Mouse (Mus musculus): Measurements from ENCODE around the gene Atp6v1e1. TPM values are rescaled to one million over a fixed set of nuclear protein-coding genes. Genes with fewer than 3 reads are reported as not detected.
"Not testable (repeated sequence)": the region's sequence is repeated elsewhere in the genome, so short reads cannot be mapped to it uniquely, and the experiment has no call there.

Gene Atp6v1e1
- polyA plus RNA-seq (2012; rRNA removed): 152 and 157 TPM in 2 replicates

DNA sequence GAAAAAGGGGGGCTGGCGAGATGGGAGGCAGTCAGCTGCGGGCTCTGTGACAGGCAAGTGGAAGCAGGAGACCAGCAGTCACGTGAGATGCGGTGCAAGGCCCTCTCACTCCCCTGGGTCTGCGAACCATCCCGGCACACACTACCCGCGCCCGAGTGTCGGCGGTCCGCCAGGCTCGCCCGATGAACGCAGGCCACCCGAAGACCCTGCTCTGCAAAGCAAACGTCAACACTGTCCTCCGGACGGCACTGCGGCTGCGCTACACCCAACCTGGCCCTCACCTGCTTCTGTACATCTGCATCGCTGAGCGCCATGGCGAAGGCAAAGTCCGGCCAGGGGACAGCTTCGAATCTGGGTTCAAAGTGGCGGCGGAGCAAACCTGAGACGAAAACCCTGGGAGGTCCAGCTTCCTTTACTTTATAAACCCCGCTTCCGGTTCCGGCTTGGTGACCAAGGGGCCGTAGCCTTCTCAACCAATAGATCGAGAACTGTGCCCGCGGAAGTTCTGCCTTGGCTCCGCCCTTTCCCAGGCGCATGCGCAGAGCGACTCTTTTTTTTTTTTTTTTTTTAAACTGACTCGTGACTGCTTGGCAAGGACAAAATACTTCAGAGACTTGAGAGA, at the start of gene Atp6v1e1:
Gene Atp6v1e1, minus strand, starts transcription at position 487 of the 622 bp plus-strand sequence.
- peak; percentile 67 for DNase-seq (ENCODE audit: low spot score)

DNA sequence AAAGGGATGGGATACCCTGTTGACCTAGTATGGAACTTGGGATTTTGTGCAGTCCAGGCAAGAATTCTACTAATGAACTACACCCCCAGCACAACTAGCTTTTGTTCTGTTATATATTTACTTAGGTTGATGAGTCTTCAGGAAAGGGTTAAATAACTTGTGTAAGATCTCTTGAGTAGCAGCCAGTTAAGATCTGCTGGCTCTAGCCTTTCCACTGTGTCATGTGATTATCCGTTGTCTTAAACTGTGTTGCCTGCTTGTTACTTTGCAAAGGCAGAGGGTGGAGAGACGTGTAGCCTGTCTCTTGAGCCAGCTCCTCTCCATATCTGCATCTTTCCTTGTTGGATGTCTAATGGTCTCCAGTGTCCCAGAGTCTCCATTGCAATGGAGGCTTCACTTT, 48.7 kb upstream of the Atp6v1e1 start:
- no peak for DNase-seq (ENCODE audit: low spot score)

DNA sequence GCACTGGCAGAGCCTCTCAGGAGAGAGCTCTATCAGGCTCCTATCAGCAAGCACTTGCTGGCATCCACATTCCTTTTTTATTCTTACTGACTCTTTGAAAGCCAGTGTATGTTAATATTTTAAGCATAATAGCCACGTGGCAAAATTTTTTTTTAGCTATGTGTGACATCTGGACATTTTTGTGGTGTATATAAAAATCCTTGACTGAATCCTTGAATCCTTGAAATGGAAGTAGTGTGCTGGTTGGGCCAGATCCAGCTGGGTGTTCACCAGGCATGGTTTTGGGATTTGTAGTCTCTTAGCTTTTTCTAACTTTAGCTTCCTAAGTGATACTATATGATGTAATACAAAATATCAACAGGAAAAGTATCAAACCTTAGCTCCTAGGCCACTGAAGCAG, 46.2 kb upstream of the Atp6v1e1 start:
- DNase-seq (ENCODE audit: low spot score): no peak

DNA sequence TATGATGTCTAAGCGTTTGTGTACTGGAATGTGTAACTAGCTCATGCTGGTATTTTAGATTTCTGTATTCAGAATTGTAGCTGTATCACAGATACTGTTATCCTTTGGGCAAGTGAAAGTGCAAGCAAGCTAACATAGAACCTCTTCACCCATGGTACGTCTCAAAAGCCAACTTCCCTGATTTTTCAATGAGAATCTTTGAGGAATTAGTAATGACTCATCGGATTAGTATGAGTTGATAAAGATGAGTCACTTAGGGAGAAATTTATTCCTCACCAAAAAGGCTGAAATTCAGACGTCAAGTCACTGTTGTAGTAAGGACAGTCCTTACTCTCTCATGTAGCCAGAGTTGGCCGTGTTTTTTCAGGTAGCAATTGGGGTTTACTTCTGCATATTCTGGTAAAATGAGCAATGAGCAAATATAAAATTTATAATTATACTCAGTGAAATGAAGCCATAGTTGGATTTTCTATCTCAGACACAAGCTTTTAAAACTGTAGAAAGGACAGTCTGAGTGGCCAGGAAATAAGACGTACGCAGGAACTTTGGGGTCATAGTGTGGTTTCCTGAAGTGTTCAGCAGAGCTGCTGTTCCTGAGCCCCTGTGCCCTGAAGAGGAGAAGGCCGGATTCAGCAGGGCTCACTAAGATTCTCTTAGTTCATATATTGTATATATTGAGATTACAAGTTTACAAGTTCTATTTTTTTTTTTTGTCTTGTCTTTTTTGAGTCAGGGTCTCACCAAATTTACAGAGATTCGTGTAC, 43.6 kb upstream of the Atp6v1e1 start:
- no peak for DNase-seq (ENCODE audit: low spot score)

DNA sequence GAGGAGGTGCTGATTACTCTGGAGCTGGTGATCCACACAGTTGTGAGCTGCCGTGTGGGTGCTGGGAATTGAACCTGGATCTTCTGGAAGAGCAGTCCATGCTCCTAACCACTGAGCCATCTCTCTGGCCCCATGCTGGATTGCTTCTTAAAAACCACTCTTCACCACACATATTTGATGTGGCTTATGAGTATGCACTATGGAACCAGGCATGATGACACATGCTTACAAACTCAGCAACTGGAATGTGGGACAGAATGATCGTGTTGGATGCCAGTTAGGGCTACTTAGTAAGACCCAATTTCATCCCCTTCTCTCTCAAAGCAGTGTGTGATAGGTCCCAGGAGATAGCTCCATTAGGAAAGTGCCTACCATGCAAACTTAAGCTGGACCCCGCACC, 37.5 kb upstream of the Atp6v1e1 start:
- no peak for DNase-seq (ENCODE audit: low spot score)

DNA sequence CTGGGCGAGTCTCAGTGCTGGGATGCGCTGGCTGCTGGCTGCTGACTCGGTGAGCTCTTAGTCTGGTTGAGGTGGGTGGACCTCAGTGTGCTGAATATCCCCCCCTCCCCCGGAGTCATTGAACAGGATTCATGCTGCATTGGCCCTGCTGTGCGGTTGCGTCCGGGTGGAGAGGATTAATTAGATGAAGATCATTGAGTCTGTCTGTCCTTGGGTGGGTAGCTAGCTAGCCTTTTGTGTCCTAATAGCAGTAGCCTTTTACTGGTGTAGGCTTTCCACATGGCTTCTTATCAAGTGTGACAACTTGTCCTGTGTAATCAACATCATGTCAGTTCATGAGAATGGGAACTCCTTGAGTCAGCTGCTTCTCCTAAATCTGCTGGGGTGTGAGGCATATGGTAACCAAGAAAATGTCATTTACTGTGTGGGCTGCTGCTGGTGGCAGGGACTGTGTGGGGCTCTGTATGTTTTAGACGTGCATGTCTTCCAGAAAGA, 35.7 kb upstream of the Atp6v1e1 start:
- no peak for DNase-seq (ENCODE audit: low spot score)

DNA sequence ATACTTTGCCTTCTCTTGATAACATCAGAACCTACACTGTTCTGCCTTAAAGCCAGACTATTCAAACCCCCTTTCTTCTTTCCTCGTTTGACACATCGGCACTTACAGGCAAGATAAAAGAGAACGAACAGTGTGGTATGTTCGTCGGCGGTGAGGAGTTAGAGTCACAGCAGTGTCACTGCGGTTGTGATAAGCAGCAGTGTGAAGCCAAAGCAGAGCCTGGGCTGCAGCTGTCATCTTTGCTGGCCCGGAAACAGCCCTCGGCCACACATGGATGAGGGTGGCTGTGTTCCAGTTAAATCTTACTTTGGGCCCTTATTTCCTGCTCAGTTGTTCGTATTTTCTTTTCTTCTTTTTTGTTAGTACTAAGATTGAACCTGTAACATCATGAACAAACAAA, 31.8 kb upstream of the Atp6v1e1 start:
- DNase-seq (ENCODE audit: low spot score): no peak

DNA sequence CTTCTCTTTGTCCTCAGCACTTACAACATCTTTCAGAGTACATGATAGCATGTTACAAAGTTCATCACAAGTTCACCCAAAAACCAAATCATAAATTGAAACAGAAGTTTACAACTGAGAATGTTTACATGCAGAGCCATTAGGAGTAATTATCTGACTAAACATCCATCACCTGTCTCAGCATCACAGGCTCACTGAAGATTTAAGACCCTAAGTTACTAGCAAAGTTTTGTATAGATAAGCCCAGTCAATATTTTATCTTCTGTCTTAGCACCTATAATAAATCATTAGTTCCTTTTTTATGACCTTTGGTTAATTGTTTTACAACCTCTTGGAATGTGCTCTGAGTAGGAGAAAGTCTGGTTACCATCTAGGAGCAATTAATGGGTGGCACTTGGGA, 28.1 kb upstream of the Atp6v1e1 start:
- DNase-seq (ENCODE audit: low spot score): not testable (repeated sequence)

DNA sequence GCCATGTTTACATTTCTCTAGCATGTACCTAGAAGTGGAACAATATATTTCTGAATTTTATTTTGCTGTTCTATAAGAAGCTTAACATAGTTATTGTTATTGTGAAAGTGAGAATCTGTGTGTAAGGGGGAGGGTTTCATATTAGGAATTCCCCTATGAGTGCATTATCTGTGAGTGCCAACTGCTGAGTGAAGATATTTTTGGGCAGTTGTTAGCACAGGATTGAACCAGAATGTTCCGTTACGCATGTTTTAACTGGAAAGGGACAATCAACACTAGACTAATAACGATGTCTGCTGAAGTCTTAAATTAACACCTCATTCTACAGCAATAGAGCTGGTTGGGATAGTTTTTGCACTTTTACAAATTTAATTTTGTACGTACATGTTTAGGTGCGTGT, 19.2 kb upstream of the Atp6v1e1 start:
- no peak for DNase-seq (ENCODE audit: low spot score)

DNA sequence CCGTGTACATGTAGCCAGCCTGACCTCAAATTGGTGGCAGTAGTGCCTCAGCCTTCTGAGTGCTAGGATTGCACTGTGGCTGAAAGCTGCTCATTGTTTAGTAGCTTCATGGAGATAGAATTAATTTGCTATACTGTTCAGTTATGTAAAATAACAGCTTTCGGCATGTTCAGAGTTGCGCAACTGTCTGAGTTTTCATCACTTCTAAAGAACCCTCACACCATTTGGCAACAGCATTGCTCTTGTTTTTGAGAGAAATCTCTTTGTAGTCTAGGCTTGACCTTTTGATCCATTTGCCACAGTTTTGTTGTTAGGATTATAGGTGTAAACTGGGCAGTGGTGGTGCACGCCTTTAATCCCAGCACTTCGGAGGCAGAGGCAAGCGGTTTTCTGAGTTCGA, 17.7 kb upstream of the Atp6v1e1 start:
- DNase-seq (ENCODE audit: low spot score): no peak

DNA sequence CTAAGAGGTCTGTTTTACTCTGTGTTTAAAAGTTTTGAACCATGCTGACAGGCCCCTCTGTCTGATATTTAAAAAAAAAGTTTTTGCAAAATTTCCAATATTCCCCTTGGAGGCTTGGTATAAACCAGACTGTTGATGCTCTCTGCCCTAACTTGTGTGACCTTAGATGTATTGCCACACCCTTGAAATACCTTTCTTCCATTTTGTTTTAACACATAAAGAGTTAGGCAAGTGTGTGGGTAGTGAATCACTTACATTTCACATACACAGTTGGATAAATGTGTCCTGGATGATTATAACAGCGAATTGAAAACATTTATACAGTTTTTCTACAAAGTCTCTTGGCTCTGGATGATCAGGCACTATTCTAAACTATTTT, 14.5 kb upstream of the Atp6v1e1 start:
- no peak for DNase-seq (ENCODE audit: low spot score)

DNA sequence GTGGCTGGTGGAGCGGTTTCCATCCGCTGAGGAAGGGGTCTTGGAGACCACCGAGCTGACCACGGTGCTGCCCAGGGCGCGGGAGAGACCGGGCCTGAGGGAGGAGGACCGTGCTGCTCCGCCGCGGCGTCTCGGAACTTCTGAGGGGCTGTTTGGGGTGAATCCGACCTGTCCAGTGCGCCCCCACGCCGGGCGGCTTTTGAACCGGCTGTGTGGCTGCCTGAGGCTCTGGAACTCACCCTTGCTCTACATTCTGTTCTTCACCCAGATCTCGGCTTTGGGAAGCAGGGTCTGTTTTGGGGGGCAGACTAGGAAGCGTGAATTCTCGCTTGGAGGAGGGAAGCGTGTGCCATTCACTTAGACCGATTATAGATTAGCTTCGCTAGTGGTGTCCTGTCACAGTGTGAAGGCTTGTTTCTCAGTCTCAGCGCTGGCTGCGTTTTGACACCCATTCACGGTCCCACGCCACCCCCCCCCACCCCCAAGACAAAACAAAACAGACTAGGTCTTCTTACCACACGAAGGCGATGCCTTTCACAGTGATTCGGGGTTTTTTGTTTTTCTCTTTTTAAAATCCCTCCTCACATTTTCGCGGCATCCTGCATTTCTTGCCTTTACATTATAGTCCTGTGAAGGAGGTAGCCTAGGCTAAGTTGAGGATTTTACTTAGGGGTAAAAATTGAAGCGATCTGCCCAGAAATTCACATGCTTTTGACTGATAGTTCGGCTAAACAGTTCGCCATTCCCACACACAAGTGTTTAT, 14.0 kb upstream of the Atp6v1e1 start:
- DNase-seq (ENCODE audit: low spot score): no peak

DNA sequence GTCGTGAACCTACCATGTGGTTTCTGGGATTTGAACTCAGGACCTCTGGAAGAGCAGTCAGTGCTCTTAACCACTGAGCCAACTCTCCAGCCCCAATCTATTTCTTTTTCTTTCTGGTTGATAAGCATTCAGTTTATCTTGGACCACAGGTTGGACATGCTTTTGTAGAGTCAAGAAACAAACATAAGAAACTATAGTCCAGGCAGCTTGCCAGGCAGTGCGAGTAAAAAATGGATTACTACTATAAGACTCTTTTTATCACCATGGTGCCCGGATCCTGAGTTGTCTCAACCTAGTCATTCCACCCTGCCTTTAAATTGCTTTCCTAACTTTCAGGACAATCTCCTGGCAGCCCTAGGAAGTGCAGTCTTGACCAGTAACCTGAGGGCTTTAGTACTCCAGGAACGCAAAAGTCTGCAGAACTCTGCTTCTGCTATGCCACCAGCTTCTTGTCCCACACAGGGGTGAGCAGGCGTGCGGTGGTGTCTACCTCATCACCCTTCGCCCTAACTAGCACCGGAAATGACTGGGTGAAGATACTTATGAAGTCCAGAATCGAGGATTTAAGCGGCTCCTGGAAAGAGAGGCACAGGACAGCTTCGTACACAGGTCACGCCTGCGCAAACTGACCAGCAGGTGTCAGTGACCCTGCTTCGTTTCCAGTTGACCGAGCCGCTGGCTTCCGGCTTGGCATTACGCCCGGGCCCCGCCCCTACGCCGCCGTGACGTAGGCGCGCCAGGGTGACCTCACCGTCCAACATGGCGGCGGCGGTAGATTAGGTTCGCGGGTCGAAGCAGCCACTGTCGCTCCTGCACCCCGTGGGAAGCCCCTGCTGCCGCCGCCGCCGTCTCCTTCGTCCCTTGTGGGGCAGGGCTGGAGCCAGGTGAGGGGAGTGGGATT, 13.1 kb upstream of the Atp6v1e1 start, which contains the start of gene Bcl2l13:
Gene Bcl2l13, plus strand, starts transcription at position 739 of the 901 bp plus-strand sequence.
- peak; percentile 99 for DNase-seq (ENCODE audit: low spot score)

DNA sequence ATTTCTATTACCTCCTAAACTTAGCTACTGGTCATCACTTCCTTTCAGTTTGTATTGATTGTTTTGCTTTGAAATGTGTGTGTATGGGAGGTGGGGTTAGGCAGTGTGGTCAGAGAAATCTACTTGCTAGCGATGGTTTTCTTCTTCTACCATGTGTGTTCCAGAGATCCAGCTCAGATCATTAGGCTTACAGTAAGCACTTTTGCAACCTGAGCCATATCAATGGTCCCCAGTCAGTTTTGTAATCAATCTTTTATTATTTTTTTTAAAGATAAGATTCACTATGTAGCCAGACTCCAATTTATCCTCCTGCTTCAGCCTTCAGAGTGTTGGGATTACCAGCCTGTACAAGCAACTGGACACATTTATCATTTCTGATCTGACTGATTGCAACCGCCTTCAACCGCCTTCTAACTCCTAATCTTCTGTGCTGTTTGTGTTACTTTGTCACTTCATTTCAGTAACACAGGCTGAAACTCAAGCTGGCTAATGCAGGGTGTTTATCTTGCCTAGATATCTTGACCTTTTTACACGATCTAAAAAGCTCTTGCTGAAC, 12.3 kb upstream of the Atp6v1e1 start:
- no peak for DNase-seq (ENCODE audit: low spot score)

DNA sequence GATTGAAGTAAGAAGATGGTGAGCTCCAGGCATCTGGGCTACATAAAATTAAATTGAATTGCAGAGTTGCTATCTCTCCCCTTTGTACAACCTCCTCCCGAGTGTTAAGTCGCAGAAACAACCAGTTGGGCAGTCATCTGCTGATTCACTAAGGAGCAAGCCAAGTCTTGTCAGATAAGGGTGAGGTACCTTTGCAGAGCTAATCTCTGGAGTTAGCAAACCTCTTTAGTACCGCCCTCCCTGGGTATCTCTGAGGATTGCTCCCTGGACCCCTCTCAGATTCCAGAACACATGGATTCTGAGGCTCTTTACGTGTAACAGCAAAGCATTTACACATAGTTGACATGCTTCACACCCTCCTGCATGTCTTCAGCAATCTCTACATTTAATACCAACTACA, 9.5 kb upstream of the Atp6v1e1 start:
- no peak for DNase-seq (ENCODE audit: low spot score)

DNA sequence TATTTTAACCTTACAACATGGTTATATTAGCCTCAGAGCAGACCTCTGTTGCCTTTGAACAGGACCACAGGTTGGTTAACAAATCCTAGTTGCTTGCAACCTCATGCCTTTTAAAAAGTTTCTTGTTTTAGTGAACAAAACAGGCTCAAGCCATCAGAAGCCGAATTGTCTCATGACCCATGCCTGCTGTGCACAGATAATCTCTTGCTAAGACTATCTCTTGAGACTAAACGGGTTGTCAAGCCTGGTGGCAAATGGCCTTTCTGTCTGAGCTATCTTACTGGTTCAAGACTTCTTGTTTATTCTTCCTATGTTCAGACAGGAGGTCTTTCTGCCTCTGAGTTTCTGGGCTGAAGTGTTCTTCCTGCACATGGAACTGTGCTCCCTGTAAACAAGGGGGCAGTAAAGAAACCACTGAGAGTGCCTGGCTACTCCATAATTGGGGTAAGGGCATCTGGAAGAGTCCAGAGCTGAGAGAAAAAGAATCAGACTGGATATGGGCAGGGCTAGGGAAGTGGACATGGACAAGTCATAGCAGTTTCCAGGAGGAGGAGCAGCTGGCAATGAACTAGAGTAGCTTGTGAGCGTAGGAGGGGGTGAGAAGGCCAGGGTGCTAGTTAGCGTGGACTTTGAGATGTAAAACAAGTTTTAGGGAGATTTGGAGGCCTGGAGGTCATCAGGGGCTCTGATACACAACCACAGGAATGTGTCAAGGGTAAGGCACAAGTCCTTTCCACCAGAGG, 8.4 kb upstream of the Atp6v1e1 start:
- DNase-seq (ENCODE audit: low spot score): no peak

DNA sequence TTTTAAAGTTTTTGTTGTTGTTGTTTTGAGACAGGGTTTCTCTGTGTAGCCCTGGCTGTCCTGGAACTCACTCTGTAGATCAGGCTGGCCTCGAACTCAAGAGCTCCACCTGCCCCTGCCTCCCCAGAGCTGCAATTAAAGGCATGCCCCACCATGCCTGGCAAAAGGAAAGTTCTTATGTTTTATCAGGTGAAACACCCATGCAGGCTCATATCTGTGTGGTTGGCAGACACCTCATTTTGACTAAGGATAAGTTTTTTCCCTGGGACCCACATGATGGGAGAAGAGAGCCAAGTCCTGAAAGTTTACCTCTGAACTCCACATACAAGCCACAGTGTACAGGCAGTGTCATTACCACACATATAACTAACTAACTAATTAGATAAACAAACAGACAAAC, 7.5 kb upstream of the Atp6v1e1 start:
- DNase-seq (ENCODE audit: low spot score): no peak

DNA sequence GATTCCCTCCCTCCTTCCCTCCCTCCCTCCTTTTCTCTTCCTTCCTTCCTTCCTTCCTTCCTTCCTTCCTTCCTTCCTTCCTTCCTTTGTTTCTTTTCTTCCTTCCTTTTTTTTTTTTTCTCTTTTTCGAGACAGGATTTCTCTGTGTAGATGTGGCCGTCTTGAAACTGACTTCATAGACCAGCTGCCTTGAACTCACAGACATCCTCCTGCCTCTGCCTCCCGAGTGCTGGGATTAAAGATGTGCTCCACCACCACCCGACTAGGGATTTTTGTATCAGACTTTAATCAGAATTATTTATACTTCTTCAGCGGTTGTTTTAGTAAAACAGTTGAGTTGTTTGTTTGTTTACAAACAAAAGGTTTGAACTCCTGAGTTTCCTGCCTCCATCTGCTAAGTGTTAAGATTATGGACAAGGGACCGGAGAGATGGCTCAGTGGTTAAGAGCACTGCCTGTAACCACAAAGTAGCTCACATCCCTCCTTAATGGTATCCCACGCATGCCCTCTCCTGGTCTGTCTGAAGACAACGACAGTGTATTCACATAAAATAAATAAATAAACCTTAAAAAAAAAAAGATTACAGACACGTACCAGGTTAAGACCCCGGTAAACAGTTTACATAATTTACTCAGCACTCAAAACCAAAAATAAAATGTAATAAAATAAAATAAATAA, 483 bp upstream of the Atp6v1e1 start:
- no peak for DNase-seq (ENCODE audit: low spot score)

DNA sequence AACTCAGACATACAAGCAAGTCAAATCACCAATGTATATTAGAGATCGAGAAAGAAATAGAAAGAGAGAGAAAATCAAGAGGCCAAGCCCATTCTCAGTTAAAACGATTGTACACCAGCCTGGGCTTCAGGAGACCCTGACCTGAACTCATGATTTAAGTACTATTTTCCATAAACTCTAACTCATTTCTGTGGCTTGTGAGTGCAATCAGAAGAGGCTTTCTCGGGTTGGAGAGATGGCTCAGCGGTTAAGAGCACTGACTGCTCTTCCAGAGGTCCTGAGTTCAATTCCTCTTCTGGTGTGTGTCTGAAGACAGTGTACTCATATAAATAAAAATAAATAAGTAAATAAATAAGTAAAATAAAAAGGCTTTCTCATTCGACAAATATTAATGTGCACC, 878 bp downstream of the Atp6v1e1 start:
- DNase-seq (ENCODE audit: low spot score): no peak

DNA sequence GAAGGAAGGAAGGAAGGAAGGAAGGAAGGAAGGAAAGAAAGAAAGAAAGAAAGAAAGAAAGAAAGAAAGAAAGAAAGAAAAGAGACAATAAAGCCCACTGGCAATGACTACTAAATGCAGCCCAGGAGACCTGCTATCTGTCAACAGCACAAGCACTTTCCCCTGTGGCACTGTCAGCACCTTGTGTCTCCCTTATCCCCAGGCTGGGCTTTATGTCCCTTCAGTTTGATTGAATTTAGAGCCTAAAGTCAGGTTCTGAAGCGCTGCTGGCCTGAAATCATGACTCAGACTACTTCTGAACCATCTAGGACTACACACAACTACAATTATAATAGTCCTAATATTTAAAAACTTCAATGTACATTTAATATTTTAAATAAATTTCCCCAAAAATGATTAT, 1.7 kb downstream of the Atp6v1e1 start:
- DNase-seq (ENCODE audit: low spot score): no peak

Measured in urinary bladder, adult 2 months (tissue).